Mouse (Mus musculus) thymus, adult 2 months (tissue): ENCODE data around the gene Cd9.

ENCODE experiments used
- CTCF ChIP-seq: fragments of 200-500 bp; IDR thresholded peaks from 2 replicates; pipeline ENCODE4 v1.5.1; 2012; ENCODE audit warnings: mild to moderate bottlenecking, control low read depth, low read length, moderate library complexity, borderline replicate concordance; ENCODE audit not compliant: control insufficient read depth, poor library complexity, insufficient read depth; ENCODE audit errors: extremely low read depth
- POLR2A ChIP-seq: fragments of 200-500 bp; IDR thresholded peaks from 2 replicates; pipeline ENCODE4 v1.6.1; 2012; ENCODE audit warnings: mild to moderate bottlenecking, low read length, control low read depth, moderate library complexity; ENCODE audit not compliant: control insufficient read depth, poor library complexity, insufficient read depth; ENCODE audit errors: extremely low read depth

- TF ChIP-seq CTCF (no peak), POLR2A (no peak)
Observed at GRCm38 (mm10) chr6:125461788-125462187, 32.8 kb downstream of the Cd9 start.
